Mouse (Mus musculus): ENCODE data around the gene Vpreb1. TPM values are rescaled to one million over a fixed set of nuclear protein-coding genes. Genes with fewer than 3 reads are reported as not detected.
"Not testable (repeated sequence)": the region's sequence is repeated elsewhere in the genome, so short reads cannot be mapped to it uniquely, and the experiment has no call there.

Gene Vpreb1
- polyA plus RNA-seq, 1 experiment from 2014 or later: 2.2 TPM

- H3K4me1 ChIP-seq: no peaks in the 10 kb centered on the region
- H3K4me3 ChIP-seq: no peak overlapping the region
- peaks cover 100% of the 10 kb centered on the region for H3K36me3 ChIP-seq
- no peaks in the 10 kb centered on the region for H3K27me3 ChIP-seq (ENCODE audit: low read depth, poor library complexity, severe bottlenecking)
- WGBS: 95% methylated on average over 1 of the region's 1 CpGs
- DNase-seq (ENCODE audit: low spot score): no peak
- H3K9me3 ChIP-seq (replicated peaks): no peaks in the 10 kb centered on the region
- no peak overlapping the region for H3K27ac ChIP-seq (replicated peaks)
Measured at GRCm38 (mm10) chr16:16888341-16888740, 17.7 kb upstream of the Vpreb1 start.

GRCm38 (mm10) chr16:16879025-16879424 lies 8.4 kb upstream of the Vpreb1 start:
- H3K27ac ChIP-seq (replicated peaks): no peak overlapping the region
- H3K27me3 ChIP-seq (ENCODE audit: low read depth, poor library complexity, severe bottlenecking): no peaks in the 10 kb centered on the region
- 91% methylated on average over 5 of the region's 5 CpGs for WGBS
- DNase-seq (ENCODE audit: low spot score): no peak
- no peak overlapping the region for H3K4me3 ChIP-seq
- H3K4me1 ChIP-seq: no peaks in the 10 kb centered on the region
- peaks cover 8% of the 10 kb centered on the region for H3K9me3 ChIP-seq (replicated peaks)
- H3K36me3 ChIP-seq: peaks cover 90% of the 10 kb centered on the region

GRCm38 (mm10) chr16:16870241-16870616 lies 414 bp downstream of the Vpreb1 start:
- DNase-seq (ENCODE audit: low spot score): no peak
- peak overlapping the region; percentile 89 for H3K27ac ChIP-seq (replicated peaks)
- no peaks in the 10 kb centered on the region for H3K9me3 ChIP-seq (replicated peaks)
- 39% methylated on average over 7 of the region's 7 CpGs for WGBS
- peak overlapping the region; percentile 66 for H3K4me3 ChIP-seq
- H3K27me3 ChIP-seq (ENCODE audit: low read depth, poor library complexity, severe bottlenecking): no peaks in the 10 kb centered on the region
- H3K36me3 ChIP-seq: peaks cover 4% of the 10 kb centered on the region
- H3K4me1 ChIP-seq: peaks cover 11% of the 10 kb centered on the region

GRCm38 (mm10) chr16:16865696-16866561 lies 4.7 kb downstream of the Vpreb1 start:
- Histone ChIP-seq H3K27me3 (ENCODE audit: low read depth, poor library complexity, severe bottlenecking) (no peaks in the 10 kb centered on the region), H3K27ac (replicated peaks) (no peak overlapping the region), H3K4me1 (no peaks in the 10 kb centered on the region), H3K4me3 (no peak overlapping the region), H3K9me3 (replicated peaks) (no peaks in the 10 kb centered on the region), H3K36me3 (no peaks in the 10 kb centered on the region)
- DNase-seq (ENCODE audit: low spot score): no peak
- 63% methylated on average over 5 of the region's 5 CpGs for WGBS

GRCm38 (mm10) chr16:16865217-16865616 lies 5.4 kb downstream of the Vpreb1 start:
- H3K9me3 ChIP-seq (replicated peaks): no peaks in the 10 kb centered on the region
- no peaks in the 10 kb centered on the region for H3K27me3 ChIP-seq (ENCODE audit: low read depth, poor library complexity, severe bottlenecking)
- no peak overlapping the region for H3K4me3 ChIP-seq
- DNase-seq (ENCODE audit: low spot score): no peak
- no peaks in the 10 kb centered on the region for H3K36me3 ChIP-seq
- H3K4me1 ChIP-seq: no peaks in the 10 kb centered on the region
- H3K27ac ChIP-seq (replicated peaks): no peak overlapping the region

- Histone ChIP-seq H3K36me3 (no peaks in the 10 kb centered on the region), H3K4me1 (no peaks in the 10 kb centered on the region), H3K27me3 (ENCODE audit: low read depth, poor library complexity, severe bottlenecking) (no peaks in the 10 kb centered on the region), H3K9me3 (replicated peaks) (no peaks in the 10 kb centered on the region), H3K4me3 (no peak within 1 kb of the TSS), H3K27ac (replicated peaks) (no peak within 1 kb of the TSS)
- no peak for DNase-seq (ENCODE audit: low spot score)
- 75% methylated on average over 2 of the region's 2 CpGs for WGBS
Measured at GRCm38 (mm10) chr16:16863978-16864377, 6.7 kb downstream of the Vpreb1 start, which contains the start of gene Igll1. Gene Igll1 (minus strand): TSS chr16:16863985.

- H3K27me3 ChIP-seq (ENCODE audit: low read depth, poor library complexity, severe bottlenecking): no peaks in the 10 kb centered on the region
- no peak overlapping the region for H3K4me3 ChIP-seq
- H3K4me1 ChIP-seq: no peaks in the 10 kb centered on the region
- H3K9me3 ChIP-seq (replicated peaks): no peaks in the 10 kb centered on the region
- 84% methylated on average over 3 of the region's 3 CpGs for WGBS
- H3K27ac ChIP-seq (replicated peaks): no peak overlapping the region
- no peak for DNase-seq (ENCODE audit: low spot score)
- H3K36me3 ChIP-seq: no peaks in the 10 kb centered on the region
Measured at GRCm38 (mm10) chr16:16862288-16862687, 8.4 kb downstream of the Vpreb1 start.

- peak; percentile 8 for DNase-seq (ENCODE audit: low spot score)
- H3K27ac ChIP-seq (replicated peaks): no peak overlapping the region
- H3K4me1 ChIP-seq: no peaks in the 10 kb centered on the region
- no peaks in the 10 kb centered on the region for H3K9me3 ChIP-seq (replicated peaks)
- H3K36me3 ChIP-seq: no peaks in the 10 kb centered on the region
- no peaks in the 10 kb centered on the region for H3K27me3 ChIP-seq (ENCODE audit: low read depth, poor library complexity, severe bottlenecking)
- no peak overlapping the region for H3K4me3 ChIP-seq
- WGBS: 78% methylated on average over 13 of the region's 13 CpGs
Measured at GRCm38 (mm10) chr16:16856731-16857476, 13.7 kb downstream of the Vpreb1 start.

GRCm38 (mm10) chr16:16856054-16856453 lies 14.6 kb downstream of the Vpreb1 start:
- not testable (repeated sequence) for H3K27ac ChIP-seq (replicated peaks); DNase-seq (ENCODE audit: low spot score); H3K36me3 ChIP-seq; H3K4me3 ChIP-seq; H3K27me3 ChIP-seq (ENCODE audit: low read depth, poor library complexity, severe bottlenecking); H3K9me3 ChIP-seq (replicated peaks); H3K4me1 ChIP-seq
- 84% methylated on average over 9 of the region's 9 CpGs for WGBS

GRCm38 (mm10) chr16:16855541-16855940 lies 15.1 kb downstream of the Vpreb1 start:
- DNase-seq (ENCODE audit: low spot score): peak; percentile 7
- Histone ChIP-seq H3K36me3 (no peaks in the 10 kb centered on the region), H3K4me3 (no peak overlapping the region), H3K9me3 (replicated peaks) (no peaks in the 10 kb centered on the region; the same call in 1 of the 2 replicates), H3K27ac (replicated peaks) (no peak overlapping the region), H3K27me3 (ENCODE audit: low read depth, poor library complexity, severe bottlenecking) (no peaks in the 10 kb centered on the region), H3K4me1 (no peaks in the 10 kb centered on the region)
- WGBS: 94% methylated on average over 1 of the region's 1 CpGs

- H3K9me3 ChIP-seq (replicated peaks): no peaks in the 10 kb centered on the region; the same call in 1 of the 2 replicates
- H3K27me3 ChIP-seq (ENCODE audit: low read depth, poor library complexity, severe bottlenecking): no peaks in the 10 kb centered on the region
- no peak overlapping the region for H3K27ac ChIP-seq (replicated peaks)
- no peaks in the 10 kb centered on the region for H3K36me3 ChIP-seq
- WGBS: 44% methylated on average over 6 of the region's 6 CpGs
- DNase-seq (ENCODE audit: low spot score): peak; percentile 13
- no peak overlapping the region for H3K4me3 ChIP-seq
- no peaks in the 10 kb centered on the region for H3K4me1 ChIP-seq
Measured at GRCm38 (mm10) chr16:16854836-16855235, 15.8 kb downstream of the Vpreb1 start.

GRCm38 (mm10) chr16:16852411-16852810 lies 18.2 kb downstream of the Vpreb1 start:
- 85% methylated on average over 3 of the region's 3 CpGs for WGBS
- Histone ChIP-seq H3K4me3 (no peak overlapping the region), H3K4me1 (no peaks in the 10 kb centered on the region), H3K27me3 (ENCODE audit: low read depth, poor library complexity, severe bottlenecking) (no peaks in the 10 kb centered on the region), H3K9me3 (replicated peaks) (no peaks in the 10 kb centered on the region; the same call in 1 of the 2 replicates), H3K36me3 (no peaks in the 10 kb centered on the region), H3K27ac (replicated peaks) (no peak overlapping the region)
- peak; percentile 4 for DNase-seq (ENCODE audit: low spot score)

GRCm38 (mm10) chr16:16849196-16849595 lies 21.4 kb downstream of the Vpreb1 start:
- no peaks in the 10 kb centered on the region for H3K27me3 ChIP-seq (ENCODE audit: low read depth, poor library complexity, severe bottlenecking)
- no peaks in the 10 kb centered on the region for H3K4me1 ChIP-seq
- DNase-seq (ENCODE audit: low spot score): no peak
- H3K9me3 ChIP-seq (replicated peaks): no peaks in the 10 kb centered on the region; the same call in 1 of the 2 replicates
- H3K36me3 ChIP-seq: no peaks in the 10 kb centered on the region
- H3K4me3 ChIP-seq: no peak overlapping the region
- H3K27ac ChIP-seq (replicated peaks): no peak overlapping the region
